Mouse (Mus musculus) neural tube, embryonic 11.5 days (tissue): ENCODE results near the gene Larp6. TPM values are rescaled to one million over a fixed set of nuclear protein-coding genes. Genes with fewer than 3 reads are reported as not detected.

Source experiments
- polyA plus RNA-seq: library from polyadenylated mRNA; unstranded; fragments of >200 nt; fragmentation: Nextera tagmentation; extraction: Ambion mirVana; gene quantifications from 2 replicates; pipeline ENCODE4 v1.2.1, GENCODE M21; 2014

Larp6 gene
- polyA plus RNA-seq, 1 experiment from 2014 or later, result 2.4 TPM

Other genes starting within 250 kb of the Larp6 start
- 5.4 and 6.6 TPM in 2 replicates for gene Thsd4, start 190.9 kb upstream of the Larp6 start, polyA plus RNA-seq
- gene Lrrc49, start 24.8 kb upstream of the Larp6 start, polyA plus RNA-seq, result 45.7 and 47.9 TPM in 2 replicates
- gene Uaca, start 81.6 kb downstream of the Larp6 start, polyA plus RNA-seq, result 21.8 and 21.9 TPM in 2 replicates